Mouse (Mus musculus) common myeloid progenitor, adult 5-6 weeks (primary cell): Measurements from ENCODE around the gene Lyrm1. TPM values are rescaled to one million over a fixed set of nuclear protein-coding genes. Genes with fewer than 3 reads are reported as not detected.

Source experiments
- ATAC-seq: replicated peaks from 2 replicates; pipeline ENCODE4 v1.8.0; 2016; ENCODE audit warnings: low read depth, mild to moderate bottlenecking, moderate TSS enrichment, inconsistent platforms; ENCODE audit not compliant: poor library complexity, severe bottlenecking
- total RNA-seq: library from RNA; stranded (forward); fragments of 200-1000, 187-1606 nt; gene quantifications from 2 replicates; pipeline ENCODE4 v1.2.3, GENCODE M21; 2017

Gene Lyrm1
- total RNA-seq, 1 experiment from 2014 or later, result 2.6 TPM

DNA sequence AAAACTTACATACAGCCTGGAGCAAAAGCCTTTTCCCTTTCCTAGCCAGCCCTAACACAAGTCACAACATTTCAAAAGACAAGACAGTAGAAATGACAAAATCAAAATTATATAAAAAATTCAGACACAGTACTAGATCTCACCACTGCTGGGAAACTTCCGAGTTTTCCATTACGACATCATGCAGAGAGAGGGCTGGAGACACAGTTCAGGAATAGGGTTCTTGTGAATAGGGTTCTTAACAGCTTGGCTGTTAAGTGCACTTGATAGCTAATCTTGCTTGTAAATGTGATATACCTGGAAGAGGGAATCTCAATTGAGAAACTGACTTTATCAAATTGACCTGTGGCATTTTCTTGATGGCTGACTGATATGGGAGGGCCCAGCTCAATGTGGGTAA lies 14.4 kb upstream of the Lyrm1 start:
- ATAC-seq, result no peak

GRCm38 (mm10) chr7:119887887-119888286 lies 7.8 kb upstream of the Lyrm1 start:
- no peak for ATAC-seq

DNA sequence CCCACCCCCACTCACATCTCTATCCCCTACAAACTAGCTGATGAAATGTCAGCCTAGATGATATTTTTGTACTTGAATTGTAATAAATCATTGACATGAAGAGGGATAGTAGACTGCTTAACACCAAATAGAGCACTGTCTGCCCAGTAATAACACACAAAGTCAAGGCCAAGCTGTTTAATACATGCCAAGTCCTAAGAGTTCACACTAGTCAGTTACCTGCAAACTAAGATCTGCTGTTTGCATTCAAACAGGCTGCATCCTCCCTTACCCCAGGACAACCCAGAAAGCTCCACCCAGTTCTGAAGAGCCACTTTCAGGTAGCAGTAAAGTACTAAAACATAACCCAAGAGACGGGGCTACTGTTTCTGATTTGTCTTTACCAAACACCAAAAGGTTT lies 3.5 kb upstream of the Lyrm1 start:
- ATAC-seq, result no peak

DNA sequence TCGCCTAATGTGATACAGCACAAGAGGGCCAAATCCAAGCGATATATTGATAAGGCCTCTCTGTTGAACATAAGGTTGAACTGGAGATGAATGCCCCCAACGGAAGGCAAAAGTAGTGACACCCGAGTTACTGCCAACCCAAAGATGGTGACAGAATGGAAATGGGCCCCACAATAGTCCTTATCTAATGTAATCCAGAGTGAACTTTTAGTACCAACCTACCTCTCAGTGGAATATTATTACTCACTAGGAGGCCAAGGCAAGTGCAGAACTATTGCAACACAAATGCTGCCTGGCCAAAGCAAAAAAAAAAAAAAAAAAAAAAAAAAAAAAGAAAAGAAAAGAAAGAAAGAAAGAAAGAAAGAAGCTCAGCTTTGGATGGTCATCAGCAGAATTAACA lies 2.9 kb upstream of the Lyrm1 start:
- ATAC-seq, result no peak

DNA sequence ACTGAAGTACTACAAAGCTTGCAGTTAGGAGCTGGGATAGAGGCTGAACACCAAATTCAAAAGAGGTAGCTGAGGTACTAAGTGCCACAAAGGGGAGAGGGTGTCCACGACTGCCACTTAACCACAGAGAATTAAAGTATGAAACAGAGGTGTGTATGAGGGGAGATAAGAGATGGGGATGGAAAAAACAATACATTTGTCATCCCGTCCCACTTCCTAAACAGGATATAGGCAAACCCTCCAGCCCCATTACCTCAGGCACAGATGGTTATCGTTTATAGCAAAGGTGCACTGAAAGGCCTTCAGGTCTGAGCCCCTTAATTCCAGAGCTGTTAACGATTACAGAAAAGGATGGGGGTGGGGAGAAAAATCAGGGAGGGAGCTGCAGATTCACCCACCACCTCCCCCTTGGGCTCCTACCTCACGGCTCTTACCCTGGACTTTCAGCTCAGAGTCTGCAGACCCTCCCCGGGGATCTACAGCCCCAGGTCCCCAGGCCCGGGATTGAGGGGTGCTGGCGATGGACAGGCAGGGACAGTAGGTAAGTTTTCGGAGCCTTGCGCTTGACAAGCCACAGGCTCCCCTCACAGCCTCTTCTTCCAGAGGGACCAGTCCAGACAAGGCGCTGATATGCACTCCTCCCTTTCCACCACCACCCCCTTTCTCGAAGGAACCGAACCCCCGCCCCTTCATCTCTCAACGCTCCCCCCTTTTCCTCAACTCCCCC lies 680 bp upstream of the Lyrm1 start:
- 0 out of 2 replicates have a peak, but pooled peaks have one; percentile 2 for ATAC-seq

GRCm38 (mm10) chr7:119897521-119898109 lies 2.0 kb downstream of the Lyrm1 start:
- no peak for ATAC-seq

DNA sequence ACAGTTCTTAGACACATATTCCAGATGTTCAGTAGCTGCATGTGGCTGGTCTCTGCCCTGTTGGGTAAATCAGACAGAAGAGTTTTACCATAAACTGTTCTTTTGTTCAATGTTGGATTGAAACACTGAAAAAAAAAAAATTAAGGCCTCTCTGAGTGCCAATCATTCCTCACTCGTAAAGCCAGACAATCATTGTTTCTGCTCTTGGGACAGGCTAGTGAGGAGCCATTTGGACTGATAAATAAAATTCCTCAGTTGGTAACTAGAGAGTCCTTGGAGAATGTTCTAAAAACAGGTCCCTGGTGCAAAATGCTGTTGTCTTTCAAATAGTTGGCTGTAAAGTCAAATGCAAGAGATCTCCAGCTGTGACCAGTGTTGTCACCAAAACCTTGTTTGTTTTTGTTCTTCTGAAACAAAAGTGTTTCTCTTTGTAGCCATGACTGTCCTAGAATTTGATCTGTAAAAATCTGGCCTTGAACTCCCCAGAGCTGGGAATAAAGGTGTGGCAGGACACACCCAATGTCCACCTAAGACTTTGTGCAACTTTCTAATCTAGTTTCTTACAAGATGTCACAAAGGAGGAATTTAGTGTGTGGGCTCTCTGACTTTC lies 2.7 kb downstream of the Lyrm1 start:
- no peak for ATAC-seq

- ATAC-seq, result 0 out of 2 replicates have a peak, but pooled peaks have one; percentile 4
Measured at GRCm38 (mm10) chr7:119899386-119900057, 3.9 kb downstream of the Lyrm1 start.

GRCm38 (mm10) chr7:119906523-119907215 lies 11.0 kb downstream of the Lyrm1 start:
- no peak for ATAC-seq

GRCm38 (mm10) chr7:119911727-119912126 lies 16.1 kb downstream of the Lyrm1 start:
- no peak for ATAC-seq

DNA sequence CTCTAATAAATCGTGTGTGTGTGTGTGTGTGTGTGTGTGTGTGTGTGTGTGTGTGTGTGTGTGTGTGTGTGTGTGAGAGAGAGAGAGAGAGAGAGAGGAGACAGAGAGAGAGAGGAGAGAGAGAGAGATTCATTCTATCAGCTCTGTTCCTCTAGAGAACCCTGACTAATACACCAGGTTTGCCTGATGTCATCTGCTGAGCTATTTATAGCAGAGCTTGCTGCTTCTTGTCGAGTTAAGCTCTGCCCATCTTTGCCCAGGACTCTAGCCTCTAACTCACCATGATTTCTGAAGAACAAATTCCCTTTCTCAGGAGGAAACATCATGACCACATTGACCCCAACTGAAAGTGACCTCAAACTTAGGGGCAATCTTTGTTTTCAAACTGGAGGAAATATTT lies 24.8 kb downstream of the Lyrm1 start:
- ATAC-seq, result no peak

GRCm38 (mm10) chr7:119921054-119921453 lies 25.4 kb downstream of the Lyrm1 start:
- ATAC-seq, result no peak

DNA sequence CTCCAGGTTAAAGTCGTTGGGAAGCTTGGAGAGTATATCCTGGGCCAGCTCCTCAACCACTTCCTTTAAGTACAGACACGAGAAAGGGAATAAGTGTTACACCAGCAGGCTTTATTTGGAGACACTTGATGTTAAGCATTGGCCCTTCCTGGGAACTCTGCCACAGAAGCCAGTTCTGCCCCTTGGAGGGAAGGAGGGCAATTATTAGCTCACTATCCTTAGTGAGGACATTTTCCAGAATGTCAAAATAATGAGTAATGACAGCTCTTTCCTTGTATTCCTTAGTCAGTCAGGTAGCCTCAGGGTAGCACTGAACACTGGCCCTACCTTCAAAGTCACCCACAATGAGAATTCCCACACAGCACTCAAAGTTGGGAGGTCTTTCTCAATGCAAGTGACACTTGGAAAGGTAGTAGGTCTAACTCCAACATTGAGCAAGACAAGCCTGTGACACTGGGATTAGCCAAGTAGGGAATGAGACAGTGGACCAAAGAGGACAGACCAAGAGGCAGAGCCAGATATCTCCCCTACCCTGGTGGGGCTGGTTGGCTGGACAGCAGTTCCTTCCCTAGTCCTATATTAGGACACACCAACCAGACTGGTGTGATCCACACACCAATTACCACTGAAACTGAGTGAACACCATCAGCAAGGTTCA lies 33.3 kb downstream of the Lyrm1 start:
- no peak for ATAC-seq

- no peak for ATAC-seq
Measured at GRCm38 (mm10) chr7:119936321-119936720, 40.7 kb downstream of the Lyrm1 start.

DNA sequence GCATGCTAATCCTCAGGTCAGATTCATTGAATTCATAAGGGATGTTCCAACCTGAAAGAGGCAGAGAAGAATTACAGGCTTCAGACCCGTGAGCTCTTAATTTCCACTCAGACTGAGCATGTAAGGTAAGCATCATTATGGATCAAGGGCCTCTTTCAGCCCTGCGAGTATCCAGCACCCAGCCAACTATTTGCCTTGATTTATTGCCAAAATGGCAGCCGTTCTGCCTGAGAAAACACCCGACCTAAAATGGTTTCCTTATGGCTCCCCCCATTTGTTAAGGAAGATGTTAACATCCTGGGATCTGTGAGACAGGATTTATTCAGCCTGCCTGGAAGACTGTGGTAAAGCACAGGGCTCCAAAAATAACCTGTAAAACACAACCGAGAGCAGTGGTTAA lies 41.4 kb downstream of the Lyrm1 start:
- ATAC-seq, result no peak

DNA sequence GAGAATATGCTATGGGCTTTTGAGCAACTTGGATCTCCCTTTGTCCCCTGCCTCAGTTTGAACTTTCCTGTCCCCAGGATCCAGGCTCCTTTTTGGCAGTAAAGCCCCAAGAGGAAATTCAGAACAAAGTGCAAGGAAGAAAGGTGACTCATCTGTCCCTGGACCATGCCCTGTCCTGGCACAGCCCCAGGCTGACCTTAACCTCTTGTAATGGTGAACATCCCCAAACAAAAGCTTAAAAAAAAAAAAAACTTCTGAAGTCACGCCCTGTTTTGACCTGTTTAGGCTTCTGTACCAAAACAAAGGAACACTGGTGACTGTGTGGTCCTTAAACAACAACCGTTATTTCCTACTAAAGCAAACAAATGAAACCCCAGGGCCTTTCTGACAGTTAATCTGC lies 45.9 kb downstream of the Lyrm1 start:
- no peak for ATAC-seq

GRCm38 (mm10) chr7:119954047-119954446 lies 58.4 kb downstream of the Lyrm1 start:
- ATAC-seq, result no peak

DNA sequence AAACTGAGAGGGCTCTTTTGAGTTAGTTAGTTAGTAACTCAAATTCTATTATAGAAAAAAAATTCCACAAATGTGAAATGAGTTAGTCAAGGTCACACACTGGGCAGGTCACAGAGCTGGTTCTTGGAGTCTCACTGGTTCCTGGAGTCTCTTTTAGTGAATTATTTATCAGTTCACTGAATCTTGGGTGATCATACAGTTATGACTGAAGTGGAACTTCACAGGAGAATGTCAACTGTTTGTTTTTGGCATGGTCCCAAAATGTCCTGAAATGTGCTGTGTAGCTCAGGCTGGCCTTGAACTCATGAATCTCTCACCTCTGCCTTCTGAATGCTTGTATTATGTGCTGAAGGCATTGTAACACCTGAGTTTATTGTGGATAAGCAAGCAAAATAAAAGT lies 61.8 kb downstream of the Lyrm1 start:
- ATAC-seq, result no peak

DNA sequence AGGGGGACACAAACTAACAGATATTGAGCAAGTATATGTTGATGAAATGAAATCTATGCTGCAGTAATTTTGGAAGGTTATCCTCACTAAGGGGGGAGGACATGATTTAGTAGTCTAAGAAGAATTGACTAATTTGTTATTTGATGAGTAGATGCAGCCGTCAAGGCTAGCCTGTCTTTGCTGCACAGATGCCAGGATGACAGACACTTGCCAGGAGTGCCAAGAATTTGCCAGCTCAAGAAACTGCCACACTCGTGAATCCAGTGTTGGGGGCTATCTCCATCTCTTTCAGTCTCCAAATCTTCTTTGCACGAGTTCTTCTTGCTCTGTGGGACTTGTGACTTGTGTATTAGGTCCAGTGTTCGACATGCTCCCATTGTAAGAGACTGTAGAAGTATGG lies 63.4 kb downstream of the Lyrm1 start:
- no peak for ATAC-seq

DNA sequence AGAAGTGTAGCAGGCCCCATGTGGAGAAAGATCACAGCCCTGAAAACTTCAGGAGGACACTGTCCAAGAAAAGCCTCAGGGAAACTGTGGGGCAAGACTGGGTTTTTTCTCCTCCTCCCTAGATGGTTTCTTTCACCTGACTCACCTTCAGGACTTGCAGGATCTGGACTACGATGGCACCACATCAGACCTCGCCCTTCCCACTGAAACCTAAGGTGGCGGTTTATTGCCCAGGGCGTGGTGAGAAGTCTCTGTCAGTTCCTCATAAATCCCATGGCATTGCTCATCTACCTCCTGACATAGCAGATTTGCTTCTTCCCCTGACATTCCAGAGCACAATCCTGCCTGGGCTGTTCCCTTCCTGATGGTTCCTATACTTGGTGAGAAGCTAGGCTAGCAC lies 63.8 kb downstream of the Lyrm1 start:
- no peak for ATAC-seq
